ENCODE assay signal across 1 mouse cellular context in genomic region chr1:34436374-34436773, GRCm38 (mm10).
A peak's percentile ranks its signal among the peaks of the same experiment; 100 is the strongest.
TF ChIP-seq lines count a peak whose summit lies in the region.

No protein-coding gene starts in this region.

TF ChIP-seq in CH12.LX, 34 proteins besides CTCF, POLR2A, EP300 and RAD21 (continued from another document):
- no peak for TF ChIP-seq NRF1 (IDR thresholded peaks at IDR 0.05; ENCODE audit: low read depth, low read length)
- TF ChIP-seq MAX (IDR thresholded peaks at IDR 0.05; ENCODE audit: low read length): peak; percentile 47; the same call in 1 of the 2 replicates
